Mouse (Mus musculus) megakaryocyte, adult 5-6 weeks (primary cell): ENCODE data around the gene Vmn1r125. TPM values are rescaled to one million over a fixed set of nuclear protein-coding genes. Genes with fewer than 3 reads are reported as not detected.
"Not testable (repeated sequence)": the region's sequence is repeated elsewhere in the genome, so short reads cannot be mapped to it uniquely, and the experiment has no call there.

Source experiments
- ATAC-seq: 2 replicates; pipeline ENCODE4 v1.8.0; 2016; ENCODE audit warnings: mild to moderate bottlenecking, inconsistent platforms; ENCODE audit not compliant: poor library complexity, severe bottlenecking
- total RNA-seq, 2 experiments: library from RNA; stranded (forward) in 1 of 2; stranded (reverse) in 1 of 2; fragments of 153-499, 151-499 nt in 1 of 2; fragments of 221-1000, 200-1000 nt in 1 of 2; gene quantifications; 2 replicates each; pipeline versions ENCODE4 v1.2.3 to v1.2.4; 2015 to 2017

Vmn1r125 gene
- total RNA-seq (2015) (not detected in 2 replicates), total RNA-seq (2017) (not detected in 2 replicates)

DNA sequence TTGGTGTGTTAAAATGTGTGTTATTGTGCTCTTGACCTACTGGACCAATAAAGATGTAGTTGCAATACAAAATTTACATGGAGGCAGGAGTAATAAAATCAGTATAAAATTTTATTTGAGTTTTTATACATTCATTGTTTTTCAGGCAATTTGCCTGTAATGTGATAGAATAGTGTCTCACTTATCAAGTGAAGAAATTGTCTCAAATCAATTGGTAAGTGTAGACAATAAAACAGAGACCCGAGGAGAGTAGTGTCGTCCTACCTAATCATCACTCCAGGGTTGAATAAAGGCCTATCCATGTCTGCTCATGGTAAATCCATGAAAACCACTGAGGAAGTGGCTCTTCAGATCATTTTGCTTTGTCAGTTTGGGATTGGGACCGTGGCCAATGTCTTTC lies at the start of gene Vmn1r125:
TSS of gene Vmn1r125 (plus strand) at position 301 of the 400 bp plus-strand sequence.
- ATAC-seq: not testable (repeated sequence)

- not testable (repeated sequence) for ATAC-seq
Observed at GRCm38 (mm10) chr7:21260517-21260916, 11.5 kb upstream of the Vmn1r125 start, which contains the start of gene Vmn1r124. Gene Vmn1r124 (minus strand): TSS chr7:21260617.

- ATAC-seq: not testable (repeated sequence)
Observed at GRCm38 (mm10) chr7:21301367-21301766, 29.4 kb downstream of the Vmn1r125 start, which contains the start of gene Vmn1r126. Gene Vmn1r126 (minus strand): TSS chr7:21301467.

GRCm38 (mm10) chr7:21319761-21320160 lies 47.8 kb downstream of the Vmn1r125 start, which contains the start of gene Vmn1r127:
Gene Vmn1r127 (minus strand): TSS chr7:21319861.
- ATAC-seq: not testable (repeated sequence)

Other genes with a start within 250 kb of the Vmn1r125 start
- not detected in 2 replicates for gene Vmn1r120, start 218.4 kb upstream of the Vmn1r125 start, total RNA-seq (2015)
- gene Vmn1r120, start 218.4 kb upstream of the Vmn1r125 start, total RNA-seq (2017): not detected in 2 replicates
- not detected in 2 replicates for gene Vmn1r121, start 173.7 kb upstream of the Vmn1r125 start, total RNA-seq (2015)
- gene Vmn1r121, start 173.7 kb upstream of the Vmn1r125 start, total RNA-seq (2017): not detected in 2 replicates
- not detected in 2 replicates for gene Vmn1r122, start 138.1 kb upstream of the Vmn1r125 start, total RNA-seq (2015)
- not detected in 2 replicates for gene Vmn1r122, start 138.1 kb upstream of the Vmn1r125 start, total RNA-seq (2017)
- gene Vmn1r123, start 110.0 kb upstream of the Vmn1r125 start, total RNA-seq (2015): not detected in 2 replicates
- not detected in 2 replicates for gene Vmn1r123, start 110.0 kb upstream of the Vmn1r125 start, total RNA-seq (2017)
- not detected in 2 replicates for gene Gm5157, start 81.8 kb upstream of the Vmn1r125 start, total RNA-seq (2015)
- gene Gm5157, start 81.8 kb upstream of the Vmn1r125 start, total RNA-seq (2017): not detected in 2 replicates
- not detected in 2 replicates for gene Vmn1r124, start 11.6 kb upstream of the Vmn1r125 start, total RNA-seq (2015)
- not detected in 2 replicates for gene Vmn1r124, start 11.6 kb upstream of the Vmn1r125 start, total RNA-seq (2017)
- not detected in 2 replicates for gene Vmn1r126, start 29.3 kb downstream of the Vmn1r125 start, total RNA-seq (2015)
- gene Vmn1r126, start 29.3 kb downstream of the Vmn1r125 start, total RNA-seq (2017): not detected in 2 replicates
- gene Vmn1r127, start 47.7 kb downstream of the Vmn1r125 start, total RNA-seq (2015): not detected in 2 replicates
- not detected in 2 replicates for gene Vmn1r127, start 47.7 kb downstream of the Vmn1r125 start, total RNA-seq (2017)
- gene Vmn1r128, start 77.2 kb downstream of the Vmn1r125 start, total RNA-seq (2015): not detected in 2 replicates
- not detected in 2 replicates for gene Vmn1r128, start 77.2 kb downstream of the Vmn1r125 start, total RNA-seq (2017)
- gene Vmn1r129, start 89.1 kb downstream of the Vmn1r125 start, total RNA-seq (2015): not detected in 2 replicates
- not detected in 2 replicates for gene Vmn1r129, start 89.1 kb downstream of the Vmn1r125 start, total RNA-seq (2017)
- gene Gm6882, start 160.6 kb downstream of the Vmn1r125 start, total RNA-seq (2015): not detected in 2 replicates
- gene Gm6882, start 160.6 kb downstream of the Vmn1r125 start, total RNA-seq (2017): not detected in 2 replicates
- gene Vmn1r130, start 239.6 kb downstream of the Vmn1r125 start, total RNA-seq (2015): not detected in 2 replicates
- not detected in 2 replicates for gene Vmn1r130, start 239.6 kb downstream of the Vmn1r125 start, total RNA-seq (2017)